Mouse (Mus musculus) kidney, postnatal 0 days (tissue): Measurements from ENCODE around the gene Smyd4. TPM values are rescaled to one million over a fixed set of nuclear protein-coding genes. Genes with fewer than 3 reads are reported as not detected.
A peak's percentile ranks its signal among the peaks of the same experiment; 100 is the strongest.
"Not testable (repeated sequence)": the region's sequence is repeated elsewhere in the genome, so short reads cannot be mapped to it uniquely, and the experiment has no call there.

ENCODE experiments used
- ATAC-seq: fragments of 200-750 bp; cut with Nextera tagmentation; replicated peaks from 2 replicates; pipeline ENCODE4 v1.8.0; 2017; ENCODE audit warnings: low read depth, moderate number of reproducible peaks, moderate TSS enrichment, moderate library complexity; ENCODE audit not compliant: low FRiP score
- DNase-seq: peaks from one replicate; pipeline ENCODE4 v3.0.0-alpha.2; 2016; ENCODE audit warnings: low spot score
- H3K27ac ChIP-seq: fragments of 300-500 bp; sonication (generic); 2 replicates; pipeline ENCODE4 v1.5.1; 2014; ENCODE audit warnings: mild to moderate bottlenecking
- H3K27me3 ChIP-seq: fragments of 300-500 bp; sonication (generic); 2 replicates; pipeline ENCODE4 v1.6.1; 2014; ENCODE audit warnings: low read length, mixed read lengths; ENCODE audit not compliant: insufficient read depth
- H3K36me3 ChIP-seq: fragments of 300-500 bp; sonication (generic); 2 replicates; pipeline ENCODE4 v1.6.1; 2014; ENCODE audit warnings: low read length, mixed read lengths; ENCODE audit not compliant: insufficient read depth
- H3K4me1 ChIP-seq: fragments of 300-500 bp; sonication (generic); replicated peaks from 2 replicates; pipeline ENCODE4 v1.6.1; 2014; ENCODE audit warnings: antibody characterized with exemption, low read length, mixed read lengths; ENCODE audit not compliant: insufficient read depth
- H3K4me2 ChIP-seq: fragments of 300-500 bp; sonication (generic); 2 replicates; pipeline ENCODE4 v1.6.1; 2014; ENCODE audit warnings: mild to moderate bottlenecking, low read length, moderate library complexity, mixed read lengths
- H3K4me3 ChIP-seq: fragments of 300-500 bp; sonication (generic); replicated peaks from 2 replicates; pipeline ENCODE4 v1.5.1; 2014; ENCODE audit warnings: low read depth, low read length
- H3K9ac ChIP-seq: fragments of 300-500 bp; sonication (generic); 2 replicates; pipeline ENCODE4 v1.6.1; 2014; ENCODE audit warnings: low read depth, low read length
- H3K9me3 ChIP-seq: fragments of 300-500 bp; sonication (generic); replicated peaks from 2 replicates; pipeline ENCODE4 v1.6.1; 2016; ENCODE audit warnings: low read length, inconsistent platforms, mixed read lengths
- CTCF ChIP-seq: IDR thresholded peaks from 2 replicates; pipeline ENCODE4 v1.5.1; 2016; ENCODE audit warnings: antibody characterized with exemption, low read depth, mild to moderate bottlenecking, moderate library complexity
- WGBS: fragments of 180-500 bp; shearing (Covaris S2); extraction: QIAGEN DNeasy Blood & Tissue Kit; methylation state at CpG from one replicate; pipeline ENCODE4 v1.1.7; 2014; 5-methylcytosine and 5-hydroxymethylcytosine counted together
- polyA plus RNA-seq: library from polyadenylated mRNA; unstranded; fragments of >200 nt; fragmentation: Nextera tagmentation; extraction: Ambion mirVana; gene quantifications from 2 replicates; pipeline ENCODE4 v1.2.1, GENCODE M21; 2015

The Smyd4 gene
- polyA plus RNA-seq, 1 experiment from 2014 or later: 9.0 TPM

DNA sequence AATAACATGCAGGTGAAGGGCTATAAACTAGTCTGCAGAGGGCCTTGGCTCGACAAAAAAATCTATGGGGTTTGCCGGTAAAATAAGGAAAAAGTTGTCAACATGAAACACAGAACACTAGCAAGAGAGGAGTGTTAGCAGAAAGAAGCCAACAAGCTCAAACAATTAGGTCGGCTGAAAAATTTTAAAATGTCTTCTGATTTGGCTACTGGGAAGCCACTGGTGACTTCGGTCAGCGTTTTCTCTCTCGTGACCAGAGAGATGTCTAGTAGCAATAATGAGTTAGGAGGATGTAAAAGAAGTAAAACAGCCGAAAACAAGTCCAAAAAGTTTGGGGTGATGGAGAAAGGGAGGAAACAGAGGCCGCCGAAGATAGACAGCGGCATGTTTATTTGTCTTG lies 637 bp upstream of the Smyd4 start:
- under 1% methylated on average over 10 of the region's 10 CpGs for WGBS
- ATAC-seq (no peak), DNase-seq (no peak)
- H3K27ac ChIP-seq: peak overlapping the region; percentile 55; the same call in 1 of the 2 replicates
- H3K27me3 ChIP-seq: no peaks in the 10 kb centered on the region
- H3K4me3 ChIP-seq: peak overlapping the region; percentile 81
- peak overlapping the region; percentile 75 for H3K4me2 ChIP-seq
- H3K36me3 ChIP-seq: no peaks in the 10 kb centered on the region
- H3K9me3 ChIP-seq: no peaks in the 10 kb centered on the region
- no peak for TF ChIP-seq CTCF
- H3K4me1 ChIP-seq: no peaks in the 10 kb centered on the region
- peak overlapping the region; percentile 85 for H3K9ac ChIP-seq

DNA sequence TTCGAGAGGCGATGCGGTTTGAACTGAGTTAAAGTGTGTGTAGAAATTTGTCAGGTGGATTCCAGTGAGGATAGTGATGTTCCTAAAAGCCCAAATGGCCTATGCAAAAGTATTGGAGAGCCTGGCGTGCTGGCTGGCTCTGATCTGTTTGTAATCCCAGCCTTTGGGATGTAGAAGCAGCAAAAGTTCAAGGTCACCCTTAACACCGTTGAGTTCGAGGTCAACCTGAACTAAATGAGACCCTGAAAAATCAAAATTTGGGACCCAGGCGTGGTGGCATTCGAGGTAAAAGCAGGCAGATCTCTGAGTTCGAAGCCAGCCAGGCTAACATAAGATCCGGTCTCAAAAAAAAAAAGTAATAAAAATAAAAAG lies 643 bp downstream of the Smyd4 start:
- H3K4me3 ChIP-seq: peak overlapping the region; percentile 81
- H3K4me1 ChIP-seq: no peaks in the 10 kb centered on the region
- no peaks in the 10 kb centered on the region for H3K9me3 ChIP-seq
- TF ChIP-seq CTCF: no peak
- H3K4me2 ChIP-seq: peak overlapping the region; percentile 75
- H3K36me3 ChIP-seq: no peaks in the 10 kb centered on the region
- ATAC-seq (no peak), DNase-seq (no peak)
- peak overlapping the region; percentile 61; the same call in 1 of the 2 replicates for H3K27ac ChIP-seq
- H3K27me3 ChIP-seq: no peaks in the 10 kb centered on the region
- WGBS: 41% methylated on average over 10 of the region's 10 CpGs
- peak overlapping the region; percentile 56 for H3K9ac ChIP-seq

DNA sequence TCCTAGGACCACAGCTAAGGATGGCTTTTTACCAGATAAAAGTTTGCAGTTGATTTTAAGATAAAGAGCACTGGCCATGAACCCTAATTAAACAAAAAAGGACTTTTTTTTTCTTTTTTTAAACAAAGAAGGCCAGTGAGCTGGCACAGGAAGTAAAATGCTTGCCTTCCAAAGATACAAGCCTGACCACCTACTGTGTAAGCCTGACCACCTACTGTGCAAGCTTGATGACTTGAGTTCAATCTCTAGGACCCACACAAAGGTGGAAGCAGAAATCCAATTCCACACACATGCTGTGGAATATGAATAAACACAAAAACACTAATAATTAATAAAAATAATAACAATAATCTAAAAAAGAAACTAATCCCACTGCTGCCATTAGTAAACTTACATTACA lies 3.0 kb downstream of the Smyd4 start:
- Histone ChIP-seq H3K36me3 (no peaks in the 10 kb centered on the region), H3K27me3 (no peaks in the 10 kb centered on the region), H3K4me1 (no peaks in the 10 kb centered on the region), H3K27ac (no peak overlapping the region), H3K4me2 (no peak overlapping the region), H3K9ac (no peak overlapping the region), H3K9me3 (no peaks in the 10 kb centered on the region), H3K4me3 (no peak overlapping the region)
- DNase-seq: no peak
- no peak for TF ChIP-seq CTCF
- no peak for ATAC-seq

- H3K27ac ChIP-seq: no peak overlapping the region
- no peak for DNase-seq
- H3K9ac ChIP-seq: no peak overlapping the region
- WGBS: 56% methylated on average over 1 of the region's 1 CpGs
- H3K36me3 ChIP-seq: no peaks in the 10 kb centered on the region
- ATAC-seq: no peak
- H3K27me3 ChIP-seq: no peaks in the 10 kb centered on the region
- no peaks in the 10 kb centered on the region for H3K9me3 ChIP-seq
- TF ChIP-seq CTCF: no peak
- no peaks in the 10 kb centered on the region for H3K4me1 ChIP-seq
- no peak overlapping the region for H3K4me3 ChIP-seq
- no peak overlapping the region for H3K4me2 ChIP-seq
Observed at GRCm38 (mm10) chr11:75355475-75355874, 7.2 kb downstream of the Smyd4 start.

DNA sequence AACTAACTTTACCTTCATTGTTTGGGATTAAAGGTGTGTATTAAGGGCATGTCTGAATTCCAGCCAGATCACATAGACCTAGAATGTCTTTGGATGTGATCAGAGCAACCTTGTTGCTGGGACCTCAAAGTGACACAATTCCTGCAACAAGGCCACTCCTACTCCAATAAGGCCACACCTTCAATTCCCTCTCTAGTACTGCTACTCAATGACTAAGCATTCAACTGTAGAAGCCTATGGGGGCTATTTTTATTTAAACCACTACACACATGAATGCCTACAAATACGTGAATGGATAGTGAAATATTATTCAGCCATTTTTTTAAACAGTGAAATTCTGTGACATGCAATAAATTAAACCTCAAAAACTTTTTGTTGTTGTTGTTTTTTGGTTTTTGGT lies 28.9 kb downstream of the Smyd4 start:
- Histone ChIP-seq H3K27ac (no peak overlapping the region), H3K27me3 (no peaks in the 10 kb centered on the region), H3K9me3 (no peaks in the 10 kb centered on the region), H3K4me2 (no peak overlapping the region), H3K36me3 (no peaks in the 10 kb centered on the region), H3K4me3 (no peak overlapping the region), H3K9ac (no peak overlapping the region), H3K4me1 (no peaks in the 10 kb centered on the region)
- WGBS: 78% methylated on average over 1 of the region's 1 CpGs
- no peak for ATAC-seq
- TF ChIP-seq CTCF: no peak
- no peak for DNase-seq

- not testable (repeated sequence) for H3K4me3 ChIP-seq, H3K4me2 ChIP-seq, DNase-seq, ATAC-seq, H3K9ac ChIP-seq, H3K4me1 ChIP-seq, H3K27ac ChIP-seq, H3K27me3 ChIP-seq, H3K9me3 ChIP-seq, H3K36me3 ChIP-seq
- WGBS: 97% methylated on average over 2 of the region's 2 CpGs
Observed at GRCm38 (mm10) chr11:75378786-75379185, 30.6 kb downstream of the Smyd4 start.

GRCm38 (mm10) chr11:75383529-75383928 lies 35.3 kb downstream of the Smyd4 start:
- ATAC-seq: not testable (repeated sequence)

More at GRCm38 (mm10) chr11:75383529-75383928, 35.3 kb downstream of the Smyd4 start:
- H3K4me3 ChIP-seq, H3K27me3 ChIP-seq, H3K36me3 ChIP-seq, H3K27ac ChIP-seq, H3K9ac ChIP-seq, H3K9me3 ChIP-seq, H3K4me2 ChIP-seq, DNase-seq, H3K4me1 ChIP-seq: not testable (repeated sequence)
- 50% methylated on average over 3 of the region's 3 CpGs for WGBS
